Mouse (Mus musculus): ENCODE measurements around the gene Noxo1.

GRCm38 (mm10) chr17:24692385-24692784 is 3.6 kb upstream of the Noxo1 start:
- TF ChIP-seq MAX (IDR thresholded peaks at IDR 0.05) (no peak), MYOD1 (IDR thresholded peaks at IDR 0.05; ENCODE audit: control insufficient read depth, insufficient read length, low read depth) (no peak), USF1 (IDR thresholded peaks at IDR 0.05; ENCODE audit: low read depth) (no peak), CTCF (IDR thresholded peaks at IDR 0.05; ENCODE audit: control insufficient read depth, insufficient read depth, insufficient read length) (no peak)

All from C2C12 (cell line).